Mouse (Mus musculus) cerebellum, adult 2 months (tissue): ENCODE data around the gene Nxnl1. TPM values are rescaled to one million over a fixed set of nuclear protein-coding genes. Genes with fewer than 3 reads are reported as not detected.

Experiments used
- DNase-seq, 2 experiments: peaks; one replicate each; pipeline ENCODE4 v3.0.0; 2021
- H3K27ac ChIP-seq: fragments of 200-500 bp; 2 replicates; pipeline ENCODE4 v1.5.1; 2012; ENCODE audit warnings: low read length, control low read depth, inconsistent platforms; ENCODE audit not compliant: insufficient read depth
- H3K27me3 ChIP-seq: fragments of 200-500 bp; 2 replicates; pipeline ENCODE4 v1.6.1; 2012; ENCODE audit warnings: inconsistent platforms, mild to moderate bottlenecking, low read length, moderate library complexity; ENCODE audit not compliant: control insufficient read depth, insufficient read depth
- H3K4me1 ChIP-seq: fragments of 200-500 bp; 2 replicates; pipeline ENCODE4 v1.6.1; 2011; ENCODE audit warnings: low read length; ENCODE audit not compliant: control insufficient read depth, insufficient read depth
- H3K4me3 ChIP-seq: fragments of 200-500 bp; replicated peaks from 2 replicates; pipeline ENCODE3; 2011; ENCODE audit warnings: mild to moderate bottlenecking, low read depth, low read length, control low read depth; ENCODE audit not compliant: insufficient read depth
- CTCF ChIP-seq: fragments of 200-500 bp; IDR thresholded peaks from 2 replicates; pipeline ENCODE4 v1.5.1; 2011; ENCODE audit warnings: low read depth, mild to moderate bottlenecking, control low read depth, low read length, moderate library complexity, borderline replicate concordance; ENCODE audit not compliant: insufficient read depth
- POLR2A ChIP-seq: fragments of 200-500 bp; IDR thresholded peaks from 2 replicates; pipeline ENCODE4 v1.6.1; 2011; ENCODE audit warnings: low read length, control low read depth, borderline replicate concordance; ENCODE audit not compliant: insufficient read depth
- WGBS: fragments of 180-500 bp; shearing (Covaris S2); methylation state at CpG from one replicate; pipeline ENCODE4 v1.1.7; 2018; 5-methylcytosine and 5-hydroxymethylcytosine counted together
- polyA plus RNA-seq: library from polyadenylated mRNA; depleted of rRNA; stranded (reverse); fragments of >200 nt; gene quantifications from 2 replicates; pipeline ENCODE4 v1.2.3, GENCODE M21; 2012

The Nxnl1 gene
- polyA plus RNA-seq, 1 experiment, result 0.10 TPM

DNA sequence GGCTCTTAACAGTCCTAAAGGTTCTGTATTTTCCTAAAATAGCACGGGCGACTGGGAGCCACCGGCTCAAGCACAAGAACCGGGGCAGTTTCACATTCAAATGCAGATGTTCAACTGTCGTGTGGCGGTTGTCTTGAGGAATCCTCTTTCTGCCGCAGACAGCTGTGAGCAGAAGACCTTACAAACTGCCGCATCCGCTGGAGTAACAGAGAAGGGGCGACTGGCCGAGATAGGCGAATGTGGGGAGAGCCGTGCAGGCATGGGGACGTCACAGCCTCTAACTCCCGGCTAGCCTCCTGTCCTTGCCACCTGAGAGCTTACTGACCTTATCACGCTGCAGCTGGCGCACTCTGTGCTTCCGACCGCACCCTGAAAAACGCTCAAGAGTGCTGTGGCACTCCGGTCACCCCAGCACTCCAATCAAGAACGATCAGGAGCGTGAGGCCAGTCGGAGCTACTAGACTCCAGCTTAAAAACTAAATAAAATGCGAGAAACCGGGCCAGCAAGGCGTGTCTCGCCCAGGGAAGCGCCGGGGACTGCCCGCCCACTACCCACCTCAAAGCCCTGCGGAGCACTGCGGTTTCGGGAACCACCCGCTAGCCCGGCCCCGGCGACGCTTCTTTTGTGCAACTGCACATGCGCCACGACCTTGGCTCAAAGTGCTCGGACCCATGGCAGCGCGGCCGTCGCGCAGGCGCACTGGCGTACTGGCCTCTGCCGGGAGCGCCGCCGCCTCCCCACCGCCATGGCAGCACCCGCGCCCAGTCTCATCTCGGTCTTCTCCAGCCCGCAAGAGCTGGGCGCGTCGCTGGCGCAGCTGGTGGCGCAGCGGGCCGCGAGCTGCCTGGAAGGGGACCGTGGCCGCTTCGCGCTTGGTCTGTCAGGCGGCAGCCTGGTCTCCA, 25.3 kb upstream of the Nxnl1 start, which contains the start of gene Pgls:
TSS of gene Pgls (plus strand) at position 706 of the 903 bp plus-strand sequence.
- TF ChIP-seq CTCF, result no peak
- peak; percentile 74; the same call in 1 of the 2 replicates for TF ChIP-seq POLR2A
- Histone ChIP-seq H3K27ac (peak within 1 kb of the TSS; percentile 90), H3K27me3 (no peaks in the 10 kb centered on the region), H3K4me3 (peak within 1 kb of the TSS; percentile 71), H3K4me1 (peaks cover 14% of the 10 kb centered on the region)
- WGBS, result under 1% methylated on average over 71 of the region's 71 CpGs
- DNase-seq, result peak; percentile 98

DNA sequence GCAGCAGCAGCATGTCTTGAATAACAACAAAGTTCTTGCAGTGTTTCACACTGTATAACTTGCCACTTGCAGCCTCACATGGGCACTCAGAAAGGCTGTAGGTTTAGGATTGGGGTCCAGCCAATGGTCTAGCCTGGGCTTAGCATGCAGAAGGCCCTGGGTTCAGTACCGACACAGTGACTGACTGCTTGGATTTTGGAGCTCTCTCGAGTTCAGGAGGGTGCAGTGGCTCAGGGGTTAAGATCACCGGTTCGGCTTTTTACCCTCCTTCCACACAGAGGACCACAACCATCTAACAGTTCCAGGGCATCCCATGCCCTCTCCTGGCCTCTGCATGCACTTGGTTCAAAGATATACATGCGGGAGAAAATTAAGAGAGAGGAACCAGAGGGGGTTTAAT, 24.6 kb upstream of the Nxnl1 start:
- H3K4me3 ChIP-seq, result peak overlapping the region; percentile 71
- TF ChIP-seq CTCF, result no peak
- TF ChIP-seq POLR2A, result no peak
- 17% methylated on average over 5 of the region's 5 CpGs for WGBS
- H3K27ac ChIP-seq, result no peak overlapping the region
- H3K4me1 ChIP-seq, result peaks cover 12% of the 10 kb centered on the region
- no peak for DNase-seq
- no peaks in the 10 kb centered on the region for H3K27me3 ChIP-seq

DNA sequence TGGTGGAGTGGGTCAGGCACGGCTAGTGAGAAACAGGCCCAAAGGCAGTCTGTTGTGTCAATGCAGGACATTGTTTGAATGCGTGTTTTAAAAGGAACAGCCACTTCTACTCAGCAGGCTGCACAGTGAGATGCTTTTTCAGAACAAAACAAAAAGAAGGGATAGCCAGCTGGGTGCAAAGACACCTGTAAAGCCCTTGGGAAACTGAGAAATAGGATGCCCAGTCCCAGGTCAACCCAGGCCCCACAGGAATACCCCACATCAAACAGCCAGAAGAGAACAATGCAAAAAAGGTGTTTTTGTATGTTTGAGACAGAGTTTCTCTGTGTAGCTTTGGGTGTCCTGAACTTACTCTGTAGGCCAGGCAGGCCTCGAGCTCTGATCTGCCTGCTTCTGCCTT, 22.4 kb upstream of the Nxnl1 start:
- no peak overlapping the region for H3K27ac ChIP-seq
- WGBS, result 71% methylated on average over 3 of the region's 3 CpGs
- no peak overlapping the region for H3K4me3 ChIP-seq
- no peak for DNase-seq
- no peaks in the 10 kb centered on the region for H3K27me3 ChIP-seq
- peaks cover 8% of the 10 kb centered on the region; the same call in 1 of the 2 replicates for H3K4me1 ChIP-seq
- TF ChIP-seq CTCF, result no peak
- no peak for TF ChIP-seq POLR2A

DNA sequence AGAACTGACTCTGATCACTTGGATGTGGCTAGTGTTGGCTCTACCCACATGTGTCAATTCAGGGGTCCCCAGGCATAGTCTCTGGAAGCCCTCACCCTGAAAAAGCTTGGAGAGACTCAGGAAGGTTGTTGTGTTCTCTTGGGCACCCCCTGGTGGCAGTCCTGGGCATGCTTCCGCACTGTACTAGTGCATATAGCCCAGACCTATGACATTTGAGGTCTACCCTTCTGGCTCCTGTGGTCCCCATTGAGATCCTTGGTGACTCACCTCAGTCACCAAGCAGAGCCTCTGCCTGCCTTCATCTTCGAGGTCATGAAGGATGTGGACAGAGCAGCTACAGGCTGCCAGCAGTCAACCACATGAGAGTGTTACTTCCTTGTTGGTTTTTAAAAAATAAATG, 20.5 kb upstream of the Nxnl1 start:
- WGBS, result 61% methylated on average over 2 of the region's 2 CpGs
- Histone ChIP-seq H3K27ac (no peak overlapping the region), H3K4me3 (no peak overlapping the region), H3K4me1 (peaks cover 3% of the 10 kb centered on the region; the same call in 1 of the 2 replicates), H3K27me3 (no peaks in the 10 kb centered on the region)
- DNase-seq, result peak in 1 of 2 experiments; percentile 37
- TF ChIP-seq POLR2A (no peak), CTCF (peak; percentile 54; the same call in 1 of the 2 replicates)

DNA sequence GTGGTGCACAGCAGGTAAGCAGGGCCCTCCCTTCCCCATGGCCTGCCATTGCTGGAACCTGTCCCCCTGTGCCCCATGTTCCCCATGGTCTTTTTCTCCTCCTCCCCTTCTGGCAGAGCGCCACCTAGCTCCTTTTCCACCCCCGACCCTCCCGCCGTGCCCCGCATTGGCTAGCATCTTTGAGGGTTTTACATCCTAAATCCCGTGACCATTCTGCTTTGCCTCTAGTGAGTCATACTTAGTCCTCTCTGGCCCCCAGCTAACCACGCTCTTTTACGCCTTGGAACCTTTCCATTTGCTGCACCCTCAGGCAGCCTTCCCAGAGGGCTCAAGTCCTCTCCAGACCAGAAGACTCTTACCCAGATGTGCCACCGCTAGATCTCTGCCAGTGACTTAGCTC, 13.8 kb upstream of the Nxnl1 start:
- 50% methylated on average over 9 of the region's 9 CpGs for WGBS
- peaks cover 11% of the 10 kb centered on the region for H3K4me1 ChIP-seq
- no peak for TF ChIP-seq POLR2A
- no peak for TF ChIP-seq CTCF
- H3K27ac ChIP-seq, result no peak overlapping the region
- H3K27me3 ChIP-seq, result no peaks in the 10 kb centered on the region
- H3K4me3 ChIP-seq, result no peak overlapping the region
- no peak for DNase-seq

DNA sequence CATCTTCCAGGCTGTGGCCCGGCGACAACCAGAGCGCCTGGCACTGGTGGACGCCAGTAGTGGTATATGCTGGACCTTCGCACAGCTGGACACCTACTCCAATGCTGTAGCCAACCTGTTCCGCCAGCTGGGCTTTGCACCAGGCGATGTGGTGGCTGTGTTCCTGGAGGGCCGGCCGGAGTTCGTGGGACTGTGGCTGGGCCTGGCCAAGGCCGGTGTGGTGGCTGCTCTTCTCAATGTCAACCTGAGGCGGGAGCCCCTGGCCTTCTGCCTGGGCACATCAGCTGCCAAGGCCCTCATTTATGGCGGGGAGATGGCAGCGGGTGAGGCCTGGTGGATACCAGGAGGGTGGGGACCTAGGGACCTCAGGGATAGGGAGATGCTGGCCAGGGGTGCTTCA, 13.1 kb upstream of the Nxnl1 start:
- Histone ChIP-seq H3K27ac (no peak overlapping the region), H3K4me1 (peaks cover 13% of the 10 kb centered on the region), H3K4me3 (no peak overlapping the region), H3K27me3 (no peaks in the 10 kb centered on the region)
- peak in 1 of 2 experiments; percentile 38 for DNase-seq
- no peak for TF ChIP-seq POLR2A
- no peak for TF ChIP-seq CTCF
- WGBS, result 25% methylated on average over 14 of the region's 14 CpGs

DNA sequence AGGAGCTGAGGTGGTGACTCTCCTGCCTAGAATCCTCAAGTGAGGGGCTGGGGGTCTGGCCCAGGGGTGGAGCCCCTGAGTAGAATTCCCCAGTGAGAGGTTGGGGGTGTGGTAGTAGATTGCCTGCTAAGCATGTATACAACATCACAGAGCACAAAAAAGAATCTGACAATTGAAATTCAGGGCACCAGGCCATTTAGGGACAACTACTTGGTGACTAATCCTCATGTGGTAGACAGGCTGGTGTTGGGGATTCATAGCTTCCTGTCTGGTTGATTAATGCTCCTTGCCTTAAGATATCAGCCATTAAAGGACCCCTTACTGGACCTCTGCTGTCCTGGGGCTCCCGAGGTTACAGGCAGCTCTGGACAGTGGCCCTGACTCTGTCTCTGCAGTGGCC, 12.6 kb upstream of the Nxnl1 start:
- no peak overlapping the region for H3K27ac ChIP-seq
- H3K4me1 ChIP-seq, result peaks cover 17% of the 10 kb centered on the region
- no peak overlapping the region for H3K4me3 ChIP-seq
- 62% methylated on average over 1 of the region's 1 CpGs for WGBS
- H3K27me3 ChIP-seq, result no peaks in the 10 kb centered on the region
- DNase-seq, result no peak
- TF ChIP-seq CTCF (no peak), POLR2A (no peak)
